Mouse (Mus musculus) right cerebral cortex, postnatal 4 days (tissue): ENCODE data around the gene Gm28230.

Experiments used
- DNase-seq: peaks from one replicate; pipeline ENCODE4 v3.0.0-alpha.2; 2022

Gene Gm28230

GRCm38 (mm10) chr2:74691995-74692807 is 34.3 kb upstream of the Gm28230 start:
- DNase-seq: no peak

DNA sequence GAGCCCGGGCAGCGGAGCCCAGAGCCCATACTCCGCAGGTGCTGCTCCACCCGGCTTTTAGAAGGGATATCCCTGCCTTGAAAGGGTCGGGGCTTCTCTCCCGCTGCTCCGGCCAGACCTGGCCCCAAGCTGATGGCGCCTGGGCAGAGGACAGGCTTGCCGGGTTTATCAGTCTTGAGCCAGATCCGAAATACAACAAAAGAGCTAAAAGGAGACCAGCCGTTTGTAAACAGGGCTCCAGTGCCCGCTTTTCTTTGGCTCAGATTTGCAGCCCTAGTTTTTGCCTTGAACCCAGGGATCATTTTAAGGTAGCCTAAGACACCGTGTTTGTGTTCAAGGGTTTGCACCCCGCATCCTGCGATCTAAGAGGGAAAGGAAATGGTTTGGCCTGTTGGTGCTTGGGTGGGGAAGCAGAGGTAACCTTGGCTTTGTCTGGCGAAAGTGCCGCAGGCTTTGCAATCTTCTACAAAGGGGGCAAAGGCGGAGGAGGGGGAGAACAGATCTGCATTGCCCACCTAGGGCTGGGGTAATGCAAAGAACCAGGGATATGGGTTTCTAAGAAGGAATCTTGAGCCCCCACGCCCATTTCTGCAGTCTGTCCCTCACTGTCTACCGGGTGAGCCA is 33.6 kb upstream of the Gm28230 start:
- no peak for DNase-seq

DNA sequence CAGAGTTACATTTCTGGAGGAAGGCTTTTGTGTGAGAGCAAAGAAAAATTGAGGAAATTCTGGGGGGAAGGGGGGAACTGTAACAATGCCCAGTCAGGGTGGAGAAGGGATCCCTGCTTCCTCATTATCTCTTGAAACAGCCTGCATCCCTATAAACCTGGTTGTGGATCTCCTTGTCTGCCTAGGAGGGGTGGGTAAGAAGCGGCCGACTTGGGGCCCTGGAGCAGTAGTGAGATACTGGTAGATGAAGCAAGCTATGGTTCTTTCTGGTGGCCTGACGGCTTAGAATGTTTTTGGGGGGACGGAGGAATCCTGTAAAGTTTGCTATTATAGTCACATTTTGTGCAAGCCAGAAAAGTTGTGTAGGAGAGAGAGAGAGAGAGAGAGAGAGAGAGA is 33.1 kb upstream of the Gm28230 start:
- no peak for DNase-seq

GRCm38 (mm10) chr2:74694066-74694465 is 32.5 kb upstream of the Gm28230 start:
- no peak for DNase-seq

DNA sequence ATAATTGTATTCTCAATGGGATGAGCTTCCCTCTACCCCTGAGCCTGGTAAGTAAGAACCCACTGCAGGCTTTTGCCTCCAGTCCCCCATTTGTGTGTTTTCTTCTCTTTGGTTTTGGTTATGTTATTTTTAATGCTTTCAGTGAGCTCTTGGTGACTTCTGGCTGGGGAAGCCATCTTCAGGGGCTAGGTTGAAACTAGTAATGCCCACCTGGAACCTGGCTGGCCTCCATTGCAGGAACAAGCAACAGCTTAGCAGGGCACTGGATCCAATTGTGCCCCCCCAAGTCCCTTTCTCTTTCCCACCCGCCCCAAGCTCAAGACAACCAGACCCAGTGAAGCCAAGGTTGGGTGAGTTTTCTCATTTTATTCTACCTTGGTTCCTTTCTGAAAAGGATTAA is 31.1 kb upstream of the Gm28230 start:
- no peak for DNase-seq

GRCm38 (mm10) chr2:74695813-74696430 is 30.6 kb upstream of the Gm28230 start:
- no peak for DNase-seq

DNA sequence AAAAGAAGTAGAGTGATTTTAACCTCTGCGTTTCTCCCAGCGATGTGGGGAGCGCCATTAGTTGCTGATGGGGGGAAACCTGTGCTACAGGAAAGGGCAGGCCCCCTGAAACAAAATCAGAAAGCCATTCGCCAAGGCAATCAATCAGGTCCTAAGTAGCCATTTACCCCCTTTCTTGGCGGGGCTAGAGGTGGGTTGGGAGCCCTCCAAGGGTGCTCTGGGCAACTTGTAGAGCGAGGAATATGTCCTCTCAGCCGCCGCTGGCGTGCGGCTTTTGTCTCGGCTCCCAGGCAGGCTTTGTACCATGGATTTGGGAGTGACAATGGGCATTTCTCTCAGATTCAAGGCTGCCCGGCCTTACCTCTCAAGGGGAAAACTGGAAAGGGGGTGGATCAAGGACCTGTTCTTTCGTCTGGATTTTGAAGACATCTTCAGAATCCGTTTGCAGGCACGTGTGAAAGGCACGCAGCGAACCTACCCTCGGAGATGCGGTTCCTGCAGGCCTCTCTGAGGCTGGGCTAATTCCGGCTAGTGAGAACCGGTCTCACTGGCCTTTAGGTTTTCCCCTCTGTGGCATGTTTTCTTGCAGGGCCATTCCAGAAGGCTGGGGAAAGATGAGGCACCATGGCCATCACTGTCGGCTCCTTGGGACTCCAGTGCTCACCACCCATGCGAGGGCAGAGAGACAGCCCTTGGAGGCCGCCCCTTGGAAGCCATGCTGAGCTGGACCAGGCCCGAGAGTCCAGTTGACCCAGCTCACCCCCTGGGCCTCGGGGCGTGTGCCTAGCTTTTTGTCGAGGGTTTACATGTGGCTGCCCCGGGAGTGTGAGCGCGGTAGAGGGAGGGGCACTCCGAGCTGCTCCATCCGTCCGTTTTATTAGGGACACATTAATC is 29.8 kb upstream of the Gm28230 start:
- DNase-seq: no peak

- no peak for DNase-seq
Measured at GRCm38 (mm10) chr2:74697567-74698121, 28.9 kb upstream of the Gm28230 start, which contains the start of gene Hoxd9. TSS of gene Hoxd9 (plus strand) at chr2:74697727.

GRCm38 (mm10) chr2:74698201-74699052 is 28.1 kb upstream of the Gm28230 start:
- DNase-seq: no peak

DNA sequence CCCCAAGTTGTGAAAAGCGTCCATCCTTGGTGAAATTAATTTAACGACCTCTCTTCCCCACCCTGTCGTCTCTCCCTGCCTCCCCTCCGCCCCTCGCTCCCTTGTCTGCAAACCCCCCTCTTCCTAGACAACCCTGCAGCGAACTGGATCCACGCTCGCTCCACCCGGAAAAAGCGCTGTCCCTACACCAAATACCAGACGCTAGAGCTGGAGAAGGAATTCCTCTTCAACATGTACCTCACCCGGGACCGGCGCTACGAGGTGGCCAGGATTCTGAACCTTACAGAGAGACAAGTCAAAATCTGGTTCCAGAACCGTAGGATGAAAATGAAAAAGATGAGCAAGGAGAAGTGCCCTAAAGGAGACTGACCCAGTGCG is 27.5 kb upstream of the Gm28230 start:
- no peak for DNase-seq

GRCm38 (mm10) chr2:74699664-74700545 is 26.6 kb upstream of the Gm28230 start:
- no peak for DNase-seq

- DNase-seq: no peak
Measured at GRCm38 (mm10) chr2:74700546-74701112, 25.9 kb upstream of the Gm28230 start.

GRCm38 (mm10) chr2:74701949-74702819 is 24.3 kb upstream of the Gm28230 start:
- peak; percentile 95 for DNase-seq

GRCm38 (mm10) chr2:74702820-74703219 is 23.7 kb upstream of the Gm28230 start:
- DNase-seq: no peak

GRCm38 (mm10) chr2:74703317-74703716 is 23.2 kb upstream of the Gm28230 start:
- DNase-seq: no peak

GRCm38 (mm10) chr2:74703720-74704392 is 22.7 kb upstream of the Gm28230 start:
- DNase-seq: no peak

- DNase-seq: no peak
Measured at GRCm38 (mm10) chr2:74704393-74704998, 22.0 kb upstream of the Gm28230 start, which contains the start of gene Hoxd8. TSS of gene Hoxd8 (plus strand) at chr2:74704615.

- no peak for DNase-seq
Measured at GRCm38 (mm10) chr2:74704999-74705466, 21.5 kb upstream of the Gm28230 start.
